Mouse (Mus musculus): ENCODE results near the gene Nudt4. TPM values are rescaled to one million over a fixed set of nuclear protein-coding genes. Genes with fewer than 3 reads are reported as not detected.
"Not testable (repeated sequence)": the region's sequence is repeated elsewhere in the genome, so short reads cannot be mapped to it uniquely, and the experiment has no call there.

The Nudt4 gene
- total RNA-seq, 2 experiments from 2014 or later: 146 to 170 TPM

DNA sequence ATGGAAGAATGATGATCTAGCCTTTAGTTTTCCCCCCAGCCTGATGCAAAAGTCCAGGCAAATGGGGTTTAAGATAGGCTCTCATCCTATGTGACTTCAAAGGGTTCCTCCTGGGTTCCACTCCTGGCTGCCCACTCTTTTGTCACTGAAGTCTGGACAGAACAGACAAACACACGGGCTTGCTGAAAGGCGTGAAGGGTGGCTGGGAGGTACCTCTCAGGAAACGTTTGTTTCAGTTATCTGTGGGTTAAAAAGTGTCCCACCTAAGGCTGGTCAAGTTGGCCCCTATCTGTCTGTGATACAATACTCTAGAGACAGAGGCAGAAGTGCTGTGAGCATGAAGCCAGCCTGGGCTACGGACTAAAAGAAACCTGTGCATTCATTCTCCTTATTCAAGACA, 11.0 kb upstream of the Nudt4 start:
- intact Hi-C loops (cut with DNase I): no loop called here
- DNase-seq (ENCODE audit: low spot score in 2 of 2): no peak

DNA sequence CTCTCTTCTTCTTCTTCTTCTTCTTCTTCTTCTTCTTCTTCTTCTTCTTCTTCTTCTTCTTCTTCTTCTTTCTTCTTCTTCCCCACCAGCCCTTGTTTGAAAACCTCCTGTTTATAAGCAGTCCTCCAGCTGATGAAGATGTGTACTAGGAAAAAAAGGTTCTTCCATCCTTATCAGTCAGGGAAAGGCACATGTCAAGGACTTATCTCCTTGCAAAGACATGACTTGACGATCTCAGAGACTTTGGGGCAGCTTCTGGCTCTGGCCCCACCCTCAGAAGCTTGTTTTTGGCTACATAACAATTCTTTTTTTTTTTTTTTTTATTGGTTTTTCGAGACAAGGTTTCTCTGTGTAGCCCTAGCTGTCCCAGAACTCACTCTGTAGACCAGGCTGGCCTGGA, 5.5 kb upstream of the Nudt4 start:
- intact Hi-C loops (cut with DNase I): no loop called here
- no peak for DNase-seq (ENCODE audit: low spot score in 2 of 2)

DNA sequence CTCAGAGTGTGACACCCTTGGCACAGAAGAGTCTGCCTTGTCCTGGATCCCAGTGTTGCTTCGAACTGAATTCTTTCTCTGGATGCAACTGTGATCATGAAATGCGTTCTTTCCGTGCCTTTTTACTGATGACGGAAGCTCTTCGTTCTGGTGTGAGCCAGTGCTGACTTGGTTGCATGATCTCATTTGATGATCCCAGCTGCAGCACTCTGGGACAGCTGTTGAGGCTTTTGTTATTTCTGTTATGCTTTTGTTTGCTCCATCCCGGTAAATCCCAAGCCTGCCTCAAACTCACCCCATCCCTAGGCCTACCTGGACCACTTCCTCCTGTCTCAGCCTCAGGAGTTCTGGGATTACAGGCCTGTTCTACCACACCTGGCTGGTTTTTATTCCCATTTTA, 4.1 kb upstream of the Nudt4 start:
- intact Hi-C loops (cut with DNase I): no loop called here
- no peak for DNase-seq (ENCODE audit: low spot score in 2 of 2)

DNA sequence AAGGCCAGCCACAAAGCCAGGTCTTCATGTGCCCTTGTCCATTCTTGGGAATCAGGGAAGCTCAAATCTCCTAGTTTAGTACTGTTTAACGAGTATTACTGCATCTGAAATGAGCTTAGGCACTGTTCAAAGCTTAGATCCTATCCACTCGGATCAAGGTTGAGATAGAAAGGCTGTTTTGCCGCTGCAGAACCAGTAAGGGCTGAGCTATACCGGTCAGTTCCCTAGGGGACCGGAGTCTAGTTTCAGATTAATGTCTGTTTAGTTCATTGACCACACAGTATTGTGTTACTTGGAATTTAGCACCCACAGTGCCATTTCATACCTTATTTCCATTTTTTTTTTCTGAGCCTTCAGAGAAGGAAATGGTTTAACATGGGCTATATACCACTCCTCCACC, 3.6 kb upstream of the Nudt4 start:
- no peak for DNase-seq (ENCODE audit: low spot score in 2 of 2)
- intact Hi-C loops (cut with DNase I): no loop called here

DNA sequence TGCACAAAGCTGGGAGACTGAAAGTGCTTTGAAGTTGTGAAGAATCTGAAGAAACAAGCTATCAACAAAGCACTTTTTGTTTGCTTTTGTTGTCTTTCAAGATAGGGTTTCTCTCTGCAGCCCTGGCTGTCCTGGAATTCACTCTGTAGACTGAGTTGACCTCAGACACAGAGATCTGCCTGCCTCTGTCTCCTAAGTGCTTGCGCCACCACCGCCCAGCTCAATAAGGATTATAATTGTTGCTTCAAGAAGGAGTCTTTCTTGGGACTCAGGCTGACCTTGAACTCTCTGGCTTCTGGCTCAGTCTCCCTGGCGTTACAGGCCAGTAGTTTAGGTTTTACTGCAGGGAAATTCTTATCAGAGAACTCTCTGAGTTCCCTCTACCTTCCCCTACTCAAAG, 2.8 kb upstream of the Nudt4 start:
- intact Hi-C loops (cut with DNase I): no loop called here

DNA sequence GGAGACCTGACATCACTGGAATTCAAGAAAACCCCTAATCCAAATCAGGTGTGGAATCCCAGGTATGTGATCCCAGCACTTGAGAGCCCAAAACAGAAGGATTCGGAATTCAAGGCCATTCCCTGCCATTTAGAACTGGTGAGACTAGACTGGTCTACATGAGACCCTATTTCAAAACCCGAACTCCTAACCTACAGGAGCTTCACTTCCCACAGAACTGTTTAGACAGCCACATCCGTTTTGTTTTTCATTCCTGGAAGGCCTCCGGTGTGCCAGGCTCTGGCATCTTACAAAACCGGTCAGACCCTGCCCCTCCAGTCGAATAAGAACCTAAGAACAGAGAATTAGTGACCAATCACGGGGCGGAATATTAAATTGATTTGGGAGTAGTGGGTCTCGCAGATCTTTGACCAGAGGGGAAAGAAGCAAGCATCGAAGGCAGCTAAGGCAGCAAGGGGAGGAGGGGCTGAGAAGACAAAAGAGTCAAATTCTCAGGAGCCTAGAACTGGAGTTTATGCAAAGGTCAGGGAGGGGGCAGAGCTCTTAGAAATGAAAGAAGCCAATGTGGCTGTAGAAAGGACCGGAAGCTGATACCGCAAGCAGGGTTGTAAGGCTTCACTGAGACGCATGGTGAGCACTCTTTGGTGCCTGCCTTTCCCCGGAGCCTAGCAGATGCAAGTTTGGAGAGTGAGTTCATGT, 1.4 kb upstream of the Nudt4 start:
- DNase-seq (ENCODE audit: low spot score in 2 of 2): no peak
- intact Hi-C loops (cut with DNase I): no loop called here

More for the DNA sequence above, 2.8 kb upstream of the Nudt4 start:
- DNase-seq (ENCODE audit: low spot score in 2 of 2): no peak

DNA sequence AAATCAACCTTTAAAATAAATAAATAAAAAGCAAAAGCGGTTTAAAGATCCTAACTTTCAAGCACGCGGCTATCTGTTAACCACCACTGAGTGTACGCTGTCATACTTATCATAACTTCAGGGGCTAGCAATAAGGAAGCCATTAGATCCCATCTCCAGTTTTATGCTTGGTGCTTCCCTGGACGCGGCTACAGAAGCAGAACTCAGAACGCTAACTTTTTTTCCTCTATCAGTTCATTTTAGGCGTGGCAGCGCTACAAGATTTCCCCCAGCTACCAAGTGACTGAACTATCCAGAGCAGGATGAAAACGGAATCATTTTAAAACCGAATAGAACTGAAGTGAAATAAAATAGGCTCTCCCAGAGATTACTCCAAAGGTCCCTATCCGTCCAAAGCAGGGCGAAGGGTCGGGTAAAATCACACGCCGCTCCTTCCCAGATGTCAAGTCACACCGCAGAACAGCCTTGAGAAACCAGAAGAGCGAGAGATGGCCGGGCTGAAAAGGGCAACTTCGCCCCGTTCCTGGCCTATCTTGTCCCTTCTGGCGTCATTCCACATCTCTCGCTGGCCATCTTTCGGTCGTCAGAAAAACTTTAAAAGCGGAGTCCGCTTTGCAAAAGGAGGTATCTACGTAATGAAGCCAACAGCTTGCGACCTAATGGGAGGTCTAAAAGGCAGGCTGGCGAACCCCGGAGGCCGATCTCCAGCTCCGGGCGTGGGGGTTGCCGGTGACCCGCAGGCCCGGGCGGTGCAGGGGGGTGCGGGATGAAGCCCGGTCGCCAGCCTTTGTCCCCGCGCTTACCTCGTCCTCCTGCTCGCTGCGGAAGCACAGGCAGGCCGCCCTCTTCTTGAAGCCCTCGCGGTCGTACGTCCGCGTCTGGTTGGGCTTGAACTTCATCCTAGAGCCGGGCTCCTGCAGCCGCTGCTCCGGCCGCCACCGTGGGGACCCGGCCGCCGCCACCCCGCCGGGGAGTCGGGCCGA, 796 bp downstream of the Nudt4 start:
- peak in 1 of 2 experiments; percentile 50 for DNase-seq (ENCODE audit: low spot score in 2 of 2)
- intact Hi-C loops (cut with DNase I): loop anchor here (5.0 kb wide), 4 partner anchors 34 to 144 kb away; partner anchors contain the start of gene Anapc15-ps

DNA sequence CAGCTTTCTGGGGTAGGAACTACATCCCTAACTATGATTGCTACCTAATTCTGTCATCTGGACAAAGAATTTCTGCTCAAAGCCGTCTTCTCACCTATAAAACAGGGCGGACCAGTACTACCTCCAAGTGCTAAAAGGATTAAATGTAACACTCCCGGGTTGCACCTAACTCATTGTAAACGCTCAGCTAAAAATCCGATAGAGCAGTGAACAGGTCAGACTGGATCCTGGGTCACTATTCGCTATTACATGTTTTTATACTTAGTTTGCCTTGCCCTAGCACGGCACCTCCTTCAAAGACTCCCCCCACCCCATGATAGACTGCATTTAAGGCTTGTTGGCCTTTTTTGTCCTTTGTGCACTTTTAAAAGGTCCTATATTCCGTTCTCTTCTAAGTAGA, 1.6 kb downstream of the Nudt4 start:
- no peak for DNase-seq (ENCODE audit: low spot score in 2 of 2)
- intact Hi-C loops (cut with DNase I): loop anchor here (5.0 kb wide), 4 partner anchors 35 to 145 kb away; partner anchors contain the start of gene Anapc15-ps

DNA sequence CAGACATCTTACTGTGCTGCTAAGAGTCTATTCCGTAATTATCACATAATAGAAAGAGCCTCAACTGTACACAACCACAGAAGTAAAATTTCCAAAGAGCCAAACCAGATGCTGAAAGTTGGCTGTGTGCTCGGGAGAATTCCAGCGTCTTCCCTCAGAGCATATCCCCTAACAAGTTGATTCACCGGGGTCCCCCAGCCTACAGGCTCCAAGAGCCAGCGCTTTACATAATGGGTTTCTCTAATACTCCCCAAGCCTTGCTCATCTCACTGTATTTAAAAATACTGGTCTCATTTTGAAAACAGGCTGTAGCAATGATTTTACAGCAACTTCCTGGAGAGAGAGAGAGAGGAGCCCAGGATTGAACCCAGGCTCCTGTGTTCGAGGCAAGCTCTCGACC, 2.3 kb downstream of the Nudt4 start:
- peak in 1 of 2 experiments; percentile 34 for DNase-seq (ENCODE audit: low spot score in 2 of 2)
- intact Hi-C loops (cut with DNase I): loop anchor here (5.0 kb wide), 4 partner anchors 36 to 146 kb away; partner anchors contain the start of gene Anapc15-ps

DNA sequence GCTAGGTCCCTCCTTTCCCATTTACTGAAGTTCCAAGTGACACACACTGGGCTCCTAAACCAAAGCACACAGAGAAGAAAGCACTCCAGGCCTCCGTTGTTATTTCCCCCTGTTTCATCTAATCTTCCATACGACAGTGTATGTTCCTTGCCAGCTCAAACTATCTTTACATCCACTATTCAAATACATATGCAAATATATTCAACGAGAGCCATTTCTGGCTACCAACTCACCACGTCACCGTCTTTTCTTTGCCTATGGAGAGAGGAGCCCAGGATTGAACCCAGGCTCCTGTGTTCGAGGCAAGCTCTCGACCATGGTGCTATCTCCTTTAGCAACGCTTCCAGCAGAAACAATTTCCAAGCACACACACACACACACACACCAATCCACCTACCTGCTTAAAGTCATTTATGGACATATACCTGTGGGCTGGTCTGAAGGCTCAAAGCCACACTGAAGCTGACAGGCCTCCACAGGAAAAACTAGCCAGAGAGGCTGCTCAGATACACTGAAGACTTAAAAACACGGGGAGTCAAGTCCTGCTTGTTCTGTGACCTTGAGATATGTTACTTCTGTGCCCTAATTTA, 3.5 kb downstream of the Nudt4 start:
- intact Hi-C loops (cut with DNase I): loop anchor here (5.0 kb wide), 4 partner anchors 37 to 147 kb away; partner anchors contain the start of gene Anapc15-ps
- peak in 1 of 2 experiments; percentile 68 for DNase-seq (ENCODE audit: low spot score in 2 of 2)

DNA sequence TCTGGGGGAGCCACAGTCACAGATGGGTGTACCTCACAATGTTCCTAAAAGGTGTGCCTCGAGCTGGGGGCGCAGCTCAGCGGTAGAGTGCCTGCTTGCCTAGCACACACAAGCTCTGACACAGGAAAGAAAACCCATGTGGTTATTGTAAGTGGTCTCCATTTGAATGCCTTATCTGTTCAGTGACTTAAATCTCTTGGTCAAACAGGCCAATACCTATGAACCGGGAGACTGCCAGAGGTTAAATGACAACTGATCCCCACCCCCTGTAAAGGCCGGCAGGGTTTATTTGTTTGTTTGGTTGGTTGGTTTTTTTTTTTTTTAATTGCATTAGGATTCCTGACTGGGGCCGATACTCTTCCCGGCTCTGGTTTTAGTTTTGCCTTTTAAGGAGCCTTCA, 4.5 kb downstream of the Nudt4 start:
- intact Hi-C loops (cut with DNase I): no loop called here

DNA sequence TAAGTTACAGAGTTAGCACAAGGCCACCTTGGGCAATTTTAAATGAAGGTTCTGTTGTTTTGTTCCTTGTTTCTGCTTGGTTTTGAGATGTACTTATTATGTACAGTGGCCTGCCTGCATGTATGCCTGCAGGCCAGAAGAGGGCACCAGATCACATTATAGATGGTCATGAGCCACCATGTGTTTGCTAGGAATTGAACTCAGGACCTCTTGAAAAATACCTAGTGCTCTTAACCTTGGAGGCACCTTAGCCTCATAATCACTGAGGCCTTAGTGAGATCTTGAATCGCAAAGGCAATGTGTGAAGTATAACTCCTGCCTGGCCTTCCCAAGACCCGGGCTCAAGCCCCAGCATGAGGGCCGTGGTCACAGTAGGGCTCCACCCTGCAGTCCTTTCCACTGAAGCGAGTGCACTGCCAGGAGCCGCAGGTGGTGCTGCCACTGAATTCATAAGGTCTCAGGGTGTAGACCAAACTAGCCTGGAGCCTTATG, 6.6 kb downstream of the Nudt4 start:
- intact Hi-C loops (cut with DNase I): loop anchor here (2.0 kb wide), 1 partner anchor 383 kb away; the partner anchor contains the start of gene Eea1
- DNase-seq (ENCODE audit: low spot score in 2 of 2): no peak

More for the DNA sequence above, 4.5 kb downstream of the Nudt4 start:
- DNase-seq (ENCODE audit: low spot score in 2 of 2): no peak

DNA sequence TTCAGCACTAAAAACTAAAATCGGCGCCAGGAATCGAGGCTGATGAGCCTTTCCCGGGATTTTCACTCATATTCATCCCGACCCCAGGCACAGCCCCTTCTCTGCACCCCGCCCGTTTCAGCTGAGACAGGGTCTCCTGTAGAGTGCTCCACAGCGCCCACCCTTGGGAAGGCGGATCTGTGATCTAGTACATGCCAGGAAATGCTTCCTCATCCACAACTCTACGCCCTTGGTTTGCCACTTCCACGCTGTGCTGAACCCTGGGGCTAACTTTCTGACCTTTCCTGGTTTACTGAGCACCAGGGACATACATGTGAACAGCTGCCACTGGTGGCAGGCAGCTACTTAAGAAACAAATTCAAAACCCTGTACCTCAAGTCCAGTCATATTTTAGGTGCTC, 8.1 kb downstream of the Nudt4 start:
- DNase-seq (ENCODE audit: low spot score in 2 of 2): no peak
- intact Hi-C loops (cut with DNase I): loop anchor here (2.0 kb wide), 1 partner anchor 385 kb away; the partner anchor contains the start of gene Eea1

DNA sequence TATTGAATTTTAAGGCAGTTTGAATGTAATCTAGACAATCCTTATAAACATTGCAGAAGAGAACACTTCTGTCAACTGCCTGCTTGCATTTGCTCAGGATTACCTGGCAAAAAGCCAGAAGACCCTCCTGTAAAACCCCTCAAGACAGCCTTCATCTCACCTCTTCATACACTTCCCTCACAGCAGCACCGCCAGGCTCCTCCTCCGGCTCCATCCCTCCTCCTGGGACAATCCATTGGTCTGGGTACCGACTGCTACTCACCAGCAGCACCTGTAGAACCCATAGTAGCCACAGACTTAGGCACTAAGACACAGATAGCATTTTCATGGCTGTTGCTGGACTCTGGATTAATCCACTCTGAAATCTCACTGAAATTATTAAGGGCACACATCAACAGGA, 11.6 kb downstream of the Nudt4 start:
- intact Hi-C loops (cut with DNase I): no loop called here

DNA sequence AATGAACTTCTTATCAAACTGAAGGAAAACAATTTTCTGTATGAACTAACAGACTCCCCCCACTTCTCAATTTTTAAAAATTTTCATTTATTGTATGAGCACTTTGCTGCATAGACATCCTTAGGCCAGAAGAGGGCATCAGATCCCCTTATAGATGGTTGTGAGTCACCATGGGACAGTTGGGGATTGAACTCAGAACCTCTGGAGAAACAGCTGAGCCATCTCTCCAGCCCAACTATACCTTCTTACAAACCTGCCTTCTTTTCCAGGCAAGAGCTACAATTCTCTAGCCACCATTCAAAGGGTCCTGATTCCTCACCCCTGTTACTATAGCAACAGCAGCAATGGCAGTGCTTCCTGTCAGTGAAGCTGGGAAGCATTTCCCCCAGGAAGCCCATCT, 12.2 kb downstream of the Nudt4 start:
- no peak for DNase-seq (ENCODE audit: low spot score in 2 of 2)
- intact Hi-C loops (cut with DNase I): loop anchor here (1.0 to 2.0 kb wide), 3 partner anchors 307 to 481 kb away; no protein-coding TSS in a partner anchor

More for the DNA sequence above, 11.6 kb downstream of the Nudt4 start:
- no peak for DNase-seq (ENCODE audit: low spot score in 2 of 2)

DNA sequence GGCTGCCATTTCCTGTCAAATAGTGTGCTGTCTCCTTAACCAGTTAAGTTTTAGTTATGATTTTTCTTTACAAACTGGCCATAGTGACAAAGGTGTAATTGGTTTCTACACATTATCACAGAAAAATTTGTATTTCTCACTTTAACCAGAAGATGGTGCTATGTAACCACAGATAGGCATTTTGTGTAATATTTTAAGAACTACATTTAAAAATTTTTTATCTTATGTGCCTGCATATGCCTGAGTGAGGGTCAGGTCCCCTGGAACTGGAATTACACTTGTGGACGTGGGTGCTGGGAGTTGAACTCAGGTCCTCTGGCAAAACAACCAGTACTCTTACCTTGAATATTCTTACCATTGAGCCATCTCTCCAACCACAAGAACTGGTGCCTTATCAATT, 13.4 kb downstream of the Nudt4 start:
- intact Hi-C loops (cut with DNase I): loop anchor here (2.0 kb wide), 2 partner anchors 308 to 482 kb away; no protein-coding TSS in a partner anchor
- DNase-seq (ENCODE audit: low spot score in 2 of 2): peak in 1 of 2 experiments; percentile 29

DNA sequence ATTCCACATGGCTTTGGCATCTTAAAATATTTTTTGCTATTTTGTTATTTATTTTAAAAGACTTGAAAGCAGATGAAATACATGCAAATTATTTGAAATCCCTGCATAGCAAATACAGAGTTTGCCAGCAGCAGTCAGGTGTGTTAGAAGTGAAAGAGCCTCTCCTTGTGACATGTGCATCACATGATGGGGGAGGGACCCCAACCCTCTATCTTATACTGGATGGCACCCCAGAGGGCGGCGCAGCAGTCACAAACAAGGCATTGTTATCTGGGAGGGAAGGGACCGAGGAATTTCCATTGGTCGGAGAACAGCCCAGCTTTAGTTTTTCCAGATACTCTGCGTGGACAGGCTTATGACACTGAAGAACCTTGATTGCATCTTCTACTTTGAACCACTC, 14.9 kb downstream of the Nudt4 start:
- intact Hi-C loops (cut with DNase I); DNase-seq (ENCODE audit: low spot score in 2 of 2): not testable (repeated sequence)

DNA sequence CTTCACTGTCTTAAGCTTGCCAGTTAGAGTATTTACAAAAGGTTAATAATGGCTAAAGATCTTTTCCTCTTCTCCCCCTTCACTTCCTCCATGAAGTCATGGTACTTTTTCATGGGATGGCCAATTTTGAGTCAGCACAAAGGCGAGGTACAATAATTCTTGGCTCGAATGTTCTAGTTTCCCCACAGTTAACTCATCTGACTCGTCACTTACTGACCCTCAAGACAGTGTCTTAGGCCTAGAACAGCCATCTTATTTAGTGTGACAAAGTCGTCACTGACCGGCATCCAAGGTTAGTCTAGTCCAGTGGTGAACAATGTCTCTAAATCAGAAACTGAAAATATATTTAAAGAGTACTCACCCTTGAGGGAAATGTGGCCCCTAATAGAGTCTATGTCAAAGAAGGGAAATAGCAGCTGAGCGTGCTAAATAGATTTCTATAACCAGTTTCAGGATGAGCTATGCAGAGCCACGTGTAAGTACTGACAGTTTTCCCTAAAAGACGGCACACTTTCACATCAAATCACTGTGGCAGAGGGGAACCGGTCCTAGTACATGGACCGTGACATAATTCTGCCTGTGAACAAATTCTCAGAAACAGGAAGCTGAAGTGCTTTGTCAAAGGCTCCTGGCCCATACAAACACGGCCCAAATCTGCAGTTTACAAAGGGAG, 15.7 kb downstream of the Nudt4 start:
- intact Hi-C loops (cut with DNase I): no loop called here
- DNase-seq (ENCODE audit: low spot score in 2 of 2): no peak

DNA sequence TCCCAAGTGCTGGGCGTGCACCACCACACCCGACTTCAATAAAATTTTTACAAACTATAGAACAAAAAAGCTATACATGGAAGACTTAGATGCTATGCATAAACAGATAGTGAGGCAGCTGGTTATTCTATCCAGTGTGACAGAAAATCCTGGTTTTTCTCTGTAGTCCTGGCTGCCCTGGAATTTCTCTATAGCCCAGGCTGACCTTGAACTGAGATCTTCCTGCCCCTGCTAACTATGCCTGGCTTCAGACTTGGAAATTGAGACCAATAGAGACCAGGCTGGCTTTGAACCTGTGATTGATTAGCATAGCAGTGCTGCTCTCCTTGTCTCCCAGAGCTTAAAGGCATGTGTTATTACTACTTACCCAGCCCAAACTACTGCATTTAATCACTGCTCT, 17.8 kb downstream of the Nudt4 start:
- intact Hi-C loops (cut with DNase I): no loop called here
- DNase-seq (ENCODE audit: low spot score in 2 of 2): no peak

Data from left cerebral cortex, postnatal 25 days (tissue).